Mouse (Mus musculus) G1E (cell line): Measurements from ENCODE around the gene Zfp266.

Source experiments
- CTCF ChIP-seq: IDR thresholded peaks from 2 replicates; pipeline ENCODE4 v1.5.1; 2012; ENCODE audit warnings: low read depth, low read length, inconsistent platforms, mixed read lengths
- GATA1 ChIP-seq: IDR thresholded peaks from 2 replicates; pipeline ENCODE4 v1.6.1; 2012; ENCODE audit warnings: borderline replicate concordance, low read length, inconsistent platforms, mixed read lengths
- TAL1 ChIP-seq: conservative IDR thresholded peaks from 2 replicates; pipeline ENCODE4 v1.6.1; 2012; ENCODE audit warnings: low read depth, low read length, inconsistent platforms, mixed read lengths

- no peak for TF ChIP-seq CTCF
- no peak for TF ChIP-seq GATA1
- no peak for TF ChIP-seq TAL1
These were observed 31.7 kb downstream of the Zfp266 start for GRCm38 (mm10) chr9:20489536-20489935.
